Mouse (Mus musculus): ENCODE data around the gene Cd164l2. TPM values are rescaled to one million over a fixed set of nuclear protein-coding genes. Genes with fewer than 3 reads are reported as not detected.

Cd164l2 gene
- total and polyA plus RNA-seq, 3 experiments = not detected

DNA sequence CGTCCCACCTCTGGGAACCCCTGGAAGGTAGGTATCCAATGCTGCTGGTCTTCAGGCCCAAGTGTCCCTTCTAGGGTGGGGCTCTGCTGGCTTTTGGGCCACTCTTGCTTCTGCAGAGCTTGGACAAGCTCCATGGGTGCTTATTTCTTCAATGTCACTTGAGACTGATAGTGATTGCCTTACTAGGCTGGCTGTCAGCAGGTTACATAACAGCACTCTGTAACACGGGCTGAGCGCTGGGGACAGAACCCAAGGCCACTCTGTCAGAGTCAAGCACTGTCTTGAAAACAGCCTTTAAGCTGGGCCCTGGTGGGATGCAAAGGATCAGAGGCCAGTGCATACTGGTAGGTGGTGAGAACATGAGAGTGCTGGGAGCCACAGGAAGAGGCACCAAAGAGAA, 53.4 kb downstream of the Cd164l2 start:
- Histone ChIP-seq H3K36me3 (replicated peaks) (peaks cover 75% of the 10 kb centered on the region), H3K4me1 (ENCODE audit: insufficient read depth, low read depth, low read length) (peaks cover 52% of the 10 kb centered on the region), H3K27me3 (ENCODE audit: insufficient read depth, low read length) (no peaks in the 10 kb centered on the region), H3K9me3 (replicated peaks) (no peaks in the 10 kb centered on the region), H3K4me3 (ENCODE audit: low read depth, low read length) (no peak overlapping the region)
- TF ChIP-seq GATA1 (IDR thresholded peaks at IDR 0.05; ENCODE audit: borderline replicate concordance, low read length) = no peak
- no peak for TF ChIP-seq GATA2 (IDR thresholded peaks at IDR 0.05; ENCODE audit: borderline replicate concordance, low read depth, low read length)
- TF ChIP-seq TAL1 (conservative IDR thresholded peaks at IDR 0.05; ENCODE audit: low read depth, low read length) = no peak
- no peak for TF ChIP-seq POLR2AphosphoS5 (IDR thresholded peaks at IDR 0.05; ENCODE audit: insufficient replicate concordance, low read depth, low read length)
- no peak for TF ChIP-seq CTCF (IDR thresholded peaks at IDR 0.05; ENCODE audit: low read depth, low read length)
- DNase-seq (ENCODE audit: low spot score) (no peak), ATAC-seq (ENCODE audit: extremely low read depth, insufficient number of reproducible peaks, low FRiP score, poor library complexity, severe bottlenecking) (no peak)

DNA sequence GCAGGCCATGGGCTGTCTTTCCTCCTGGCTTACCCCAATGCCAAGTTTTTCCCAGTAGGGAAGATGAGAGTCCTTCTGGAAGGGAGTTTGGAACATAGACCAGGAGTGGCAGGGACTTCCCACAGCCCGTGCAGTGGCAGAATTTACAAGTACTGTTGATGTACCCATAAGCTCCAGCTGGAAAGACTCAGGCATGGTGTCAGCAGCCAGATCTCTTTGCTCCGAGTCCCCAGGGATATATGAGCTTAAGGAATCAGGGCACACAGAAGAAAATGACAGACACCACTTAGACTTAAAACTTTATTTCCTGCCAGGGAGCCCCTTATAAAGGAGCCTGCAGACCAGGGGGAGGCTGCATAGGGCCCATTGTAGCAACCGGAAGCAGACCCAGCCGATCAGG, 53.8 kb downstream of the Cd164l2 start:
- Histone ChIP-seq H3K9me3 (replicated peaks) (no peaks in the 10 kb centered on the region), H3K4me1 (ENCODE audit: insufficient read depth, low read depth, low read length) (peaks cover 50% of the 10 kb centered on the region), H3K36me3 (replicated peaks) (peaks cover 80% of the 10 kb centered on the region), H3K27me3 (ENCODE audit: insufficient read depth, low read length) (no peaks in the 10 kb centered on the region), H3K4me3 (ENCODE audit: low read depth, low read length) (no peak overlapping the region)
- TF ChIP-seq GATA1 (IDR thresholded peaks at IDR 0.05; ENCODE audit: borderline replicate concordance, low read length) (no peak), CTCF (IDR thresholded peaks at IDR 0.05; ENCODE audit: low read depth, low read length) (no peak), POLR2AphosphoS5 (IDR thresholded peaks at IDR 0.05; ENCODE audit: insufficient replicate concordance, low read depth, low read length) (no peak), TAL1 (conservative IDR thresholded peaks at IDR 0.05; ENCODE audit: low read depth, low read length) (no peak), GATA2 (IDR thresholded peaks at IDR 0.05; ENCODE audit: borderline replicate concordance, low read depth, low read length) (no peak)
- no peak for DNase-seq (ENCODE audit: low spot score)
- no peak for ATAC-seq (ENCODE audit: extremely low read depth, insufficient number of reproducible peaks, low FRiP score, poor library complexity, severe bottlenecking)

DNA sequence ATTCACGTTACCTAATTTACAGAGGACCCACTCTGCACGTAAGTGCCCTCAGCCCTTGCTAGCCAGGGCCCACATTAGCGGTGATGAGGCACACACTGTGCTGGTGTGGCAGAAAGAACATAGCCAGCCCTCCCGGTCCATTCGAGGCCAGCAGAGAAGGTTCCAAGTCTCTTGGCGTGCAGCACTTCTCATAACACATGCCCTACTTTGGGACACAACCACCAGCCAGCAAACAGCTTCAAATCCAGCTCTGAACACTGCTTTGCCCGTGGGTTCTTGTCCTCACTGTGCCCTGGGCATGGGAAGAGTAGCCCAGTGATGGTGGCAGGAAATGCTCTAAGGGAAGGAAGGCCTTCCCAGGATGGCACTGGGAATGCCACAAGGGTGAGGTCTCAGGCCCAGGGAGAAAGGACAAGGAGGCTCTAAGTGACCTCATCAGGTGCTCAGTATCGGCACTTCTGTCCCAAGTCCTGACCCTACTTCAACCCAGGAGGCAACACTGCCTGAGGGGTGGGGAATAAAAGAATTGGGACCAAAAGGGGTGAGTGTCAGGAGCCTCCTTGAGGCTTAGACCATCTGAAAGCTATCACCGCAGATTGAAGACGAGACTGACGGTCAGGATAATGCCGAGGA, 54.4 kb downstream of the Cd164l2 start:
- Histone ChIP-seq H3K27me3 (ENCODE audit: insufficient read depth, low read length) (no peaks in the 10 kb centered on the region), H3K4me3 (ENCODE audit: low read depth, low read length) (no peak overlapping the region), H3K36me3 (replicated peaks) (peaks cover 85% of the 10 kb centered on the region), H3K4me1 (ENCODE audit: insufficient read depth, low read depth, low read length) (peaks cover 44% of the 10 kb centered on the region), H3K9me3 (replicated peaks) (no peaks in the 10 kb centered on the region)
- no peak for TF ChIP-seq TAL1 (conservative IDR thresholded peaks at IDR 0.05; ENCODE audit: low read depth, low read length)
- TF ChIP-seq GATA2 (IDR thresholded peaks at IDR 0.05; ENCODE audit: borderline replicate concordance, low read depth, low read length) = no peak
- no peak for TF ChIP-seq GATA1 (IDR thresholded peaks at IDR 0.05; ENCODE audit: borderline replicate concordance, low read length)
- no peak for TF ChIP-seq POLR2AphosphoS5 (IDR thresholded peaks at IDR 0.05; ENCODE audit: insufficient replicate concordance, low read depth, low read length)
- no peak for TF ChIP-seq CTCF (IDR thresholded peaks at IDR 0.05; ENCODE audit: low read depth, low read length)
- ATAC-seq (ENCODE audit: extremely low read depth, insufficient number of reproducible peaks, low FRiP score, poor library complexity, severe bottlenecking) (no peak), DNase-seq (ENCODE audit: low spot score) (no peak)

DNA sequence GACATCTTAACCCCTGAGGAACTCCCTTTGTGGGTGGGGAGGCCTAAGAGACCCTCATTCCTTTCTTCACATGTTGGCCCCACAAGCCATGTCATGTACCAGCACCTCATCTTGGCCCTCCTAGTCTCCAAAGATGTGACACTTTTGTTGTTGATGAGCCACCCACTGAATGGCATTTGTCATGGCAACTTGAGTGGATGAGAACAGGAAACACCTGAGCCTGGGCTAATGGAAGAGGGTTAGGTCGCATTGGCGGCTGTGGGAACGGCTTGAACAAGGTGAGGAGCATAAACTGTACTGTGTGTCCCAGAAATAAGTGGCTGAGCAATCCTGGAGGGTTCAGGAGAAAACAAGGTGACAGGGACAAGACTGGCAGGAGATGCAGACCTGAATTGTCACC, 57.0 kb downstream of the Cd164l2 start:
- no peak for TF ChIP-seq TAL1 (conservative IDR thresholded peaks at IDR 0.05; ENCODE audit: low read depth, low read length)
- TF ChIP-seq POLR2AphosphoS5 (IDR thresholded peaks at IDR 0.05; ENCODE audit: insufficient replicate concordance, low read depth, low read length) = no peak
- no peak for TF ChIP-seq GATA2 (IDR thresholded peaks at IDR 0.05; ENCODE audit: borderline replicate concordance, low read depth, low read length)
- TF ChIP-seq GATA1 (IDR thresholded peaks at IDR 0.05; ENCODE audit: borderline replicate concordance, low read length) = no peak
- no peak for TF ChIP-seq CTCF (IDR thresholded peaks at IDR 0.05; ENCODE audit: low read depth, low read length)
- no peaks in the 10 kb centered on the region for H3K27me3 ChIP-seq (ENCODE audit: insufficient read depth, low read length)
- peaks cover 93% of the 10 kb centered on the region for H3K36me3 ChIP-seq (replicated peaks)
- ATAC-seq (ENCODE audit: extremely low read depth, insufficient number of reproducible peaks, low FRiP score, poor library complexity, severe bottlenecking) (no peak), DNase-seq (ENCODE audit: low spot score) (no peak)
- H3K4me1 ChIP-seq (ENCODE audit: insufficient read depth, low read depth, low read length) = peaks cover 19% of the 10 kb centered on the region
- H3K9me3 ChIP-seq (replicated peaks) = no peaks in the 10 kb centered on the region
- H3K4me3 ChIP-seq (ENCODE audit: low read depth, low read length) = no peak overlapping the region

DNA sequence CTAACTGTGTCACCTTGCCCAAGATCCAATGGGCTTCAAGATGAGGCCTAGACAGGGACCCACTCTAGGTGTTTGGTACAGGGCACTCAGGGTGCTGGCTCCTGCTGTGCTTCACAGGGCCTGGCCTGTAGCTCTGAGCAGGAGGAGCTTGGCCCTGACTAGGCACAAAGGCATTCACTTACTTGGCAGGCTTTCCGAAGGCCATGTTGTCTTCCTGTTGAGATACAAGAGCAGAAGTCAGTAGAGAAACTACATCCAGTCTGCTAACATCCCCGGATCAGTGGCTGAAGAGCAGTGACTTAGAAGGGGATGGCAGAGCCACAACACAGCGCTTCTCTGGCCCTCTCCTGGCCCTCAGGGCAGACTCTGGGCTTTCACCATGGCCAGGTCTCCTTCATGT, 57.7 kb downstream of the Cd164l2 start:
- peaks cover 21% of the 10 kb centered on the region for H3K4me1 ChIP-seq (ENCODE audit: insufficient read depth, low read depth, low read length)
- H3K27me3 ChIP-seq (ENCODE audit: insufficient read depth, low read length) = no peaks in the 10 kb centered on the region
- DNase-seq (ENCODE audit: low spot score) (no peak), ATAC-seq (ENCODE audit: extremely low read depth, insufficient number of reproducible peaks, low FRiP score, poor library complexity, severe bottlenecking) (no peak)
- no peak for TF ChIP-seq GATA1 (IDR thresholded peaks at IDR 0.05; ENCODE audit: borderline replicate concordance, low read length)
- no peak for TF ChIP-seq GATA2 (IDR thresholded peaks at IDR 0.05; ENCODE audit: borderline replicate concordance, low read depth, low read length)
- TF ChIP-seq CTCF (IDR thresholded peaks at IDR 0.05; ENCODE audit: low read depth, low read length) = no peak
- TF ChIP-seq POLR2AphosphoS5 (IDR thresholded peaks at IDR 0.05; ENCODE audit: insufficient replicate concordance, low read depth, low read length) = no peak
- no peak for TF ChIP-seq TAL1 (conservative IDR thresholded peaks at IDR 0.05; ENCODE audit: low read depth, low read length)
- no peak overlapping the region for H3K4me3 ChIP-seq (ENCODE audit: low read depth, low read length)
- H3K9me3 ChIP-seq (replicated peaks) = no peaks in the 10 kb centered on the region
- H3K36me3 ChIP-seq (replicated peaks) = peaks cover 96% of the 10 kb centered on the region

DNA sequence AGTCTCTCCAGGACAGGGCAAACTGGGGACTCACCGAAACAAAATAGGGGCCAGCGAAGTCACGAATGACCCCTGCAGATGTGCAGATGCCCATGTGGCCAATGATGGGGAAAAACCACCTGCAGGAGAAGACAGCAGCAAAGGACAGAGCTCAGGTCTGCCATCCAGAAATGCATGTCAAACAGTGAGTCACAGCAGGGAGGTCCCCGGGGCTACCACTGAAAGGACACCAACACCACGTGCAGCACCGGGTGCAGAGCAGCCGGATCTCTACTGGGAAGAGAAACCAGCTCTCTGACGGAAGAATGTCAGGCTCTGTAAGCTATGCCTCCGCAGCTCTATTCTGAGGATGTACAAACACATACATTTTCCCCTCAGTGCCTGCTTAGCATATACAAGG, 59.0 kb downstream of the Cd164l2 start:
- Histone ChIP-seq H3K36me3 (replicated peaks) (peaks cover 96% of the 10 kb centered on the region), H3K9me3 (replicated peaks) (no peaks in the 10 kb centered on the region)

More for the DNA sequence above, 59.0 kb downstream of the Cd164l2 start:
- H3K4me1 ChIP-seq (ENCODE audit: insufficient read depth, low read depth, low read length) = peaks cover 23% of the 10 kb centered on the region
- no peaks in the 10 kb centered on the region for H3K27me3 ChIP-seq (ENCODE audit: insufficient read depth, low read length)
- no peak for TF ChIP-seq CTCF (IDR thresholded peaks at IDR 0.05; ENCODE audit: low read depth, low read length)
- no peak for TF ChIP-seq POLR2AphosphoS5 (IDR thresholded peaks at IDR 0.05; ENCODE audit: insufficient replicate concordance, low read depth, low read length)
- TF ChIP-seq GATA2 (IDR thresholded peaks at IDR 0.05; ENCODE audit: borderline replicate concordance, low read depth, low read length) = no peak
- no peak for TF ChIP-seq GATA1 (IDR thresholded peaks at IDR 0.05; ENCODE audit: borderline replicate concordance, low read length)
- TF ChIP-seq TAL1 (conservative IDR thresholded peaks at IDR 0.05; ENCODE audit: low read depth, low read length) = no peak
- ATAC-seq (ENCODE audit: extremely low read depth, insufficient number of reproducible peaks, low FRiP score, poor library complexity, severe bottlenecking) = no peak
- no peak for DNase-seq (ENCODE audit: low spot score)
- no peak overlapping the region for H3K4me3 ChIP-seq (ENCODE audit: low read depth, low read length)

Other genes with a start within 250 kb of the Cd164l2 start
- not detected in 2 replicates for gene Fgr, start 238.0 kb upstream of the Cd164l2 start, total RNA-seq (2014; fragmentation: Nextera tagmentation)
- 0.05 TPM in 1 of 2 replicates, not detected in the other for gene Fgr, start 238.0 kb upstream of the Cd164l2 start, total RNA-seq (2017)
- not detected in 2 replicates for gene Fgr, start 238.0 kb upstream of the Cd164l2 start, polyA plus RNA-seq (2012)
- 15.6 and 19.8 TPM in 2 replicates for gene Ahdc1, start 200.9 kb upstream of the Cd164l2 start, total RNA-seq (2014; fragmentation: Nextera tagmentation)
- gene Ahdc1, start 200.9 kb upstream of the Cd164l2 start, total RNA-seq (2017) = 2.7 TPM in 2 replicates
- 37.6 and 37.9 TPM in 2 replicates for gene Ahdc1, start 200.9 kb upstream of the Cd164l2 start, polyA plus RNA-seq (2012)
- 127 and 152 TPM in 2 replicates for gene Wasf2, start 81.6 kb upstream of the Cd164l2 start, total RNA-seq (2014; fragmentation: Nextera tagmentation)
- gene Wasf2, start 81.6 kb upstream of the Cd164l2 start, total RNA-seq (2017) = 8.2 and 12.1 TPM in 2 replicates
- 54.9 and 58.3 TPM in 2 replicates for gene Wasf2, start 81.6 kb upstream of the Cd164l2 start, polyA plus RNA-seq (2012)
- 0.58 TPM in 1 of 2 replicates, not detected in the other for gene Gpr3, start 405 bp downstream of the Cd164l2 start, total RNA-seq (2014; fragmentation: Nextera tagmentation)
- 0.06 and 0.16 TPM in 2 replicates for gene Gpr3, start 405 bp downstream of the Cd164l2 start, total RNA-seq (2017)
- gene Gpr3, start 405 bp downstream of the Cd164l2 start, polyA plus RNA-seq (2012) = 0.02 and 0.10 TPM in 2 replicates
- 20.9 and 28.4 TPM in 2 replicates for gene Map3k6, start 28.7 kb downstream of the Cd164l2 start, total RNA-seq (2014; fragmentation: Nextera tagmentation)
- gene Map3k6, start 28.7 kb downstream of the Cd164l2 start, total RNA-seq (2017) = 27.6 and 29.2 TPM in 2 replicates
- gene Map3k6, start 28.7 kb downstream of the Cd164l2 start, polyA plus RNA-seq (2012) = 85.3 and 87.2 TPM in 2 replicates
- gene Sytl1, start 51.0 kb downstream of the Cd164l2 start, total RNA-seq (2014; fragmentation: Nextera tagmentation) = 1.2 and 2.5 TPM in 2 replicates
- gene Sytl1, start 51.0 kb downstream of the Cd164l2 start, total RNA-seq (2017) = 0.05 and 0.35 TPM in 2 replicates
- gene Sytl1, start 51.0 kb downstream of the Cd164l2 start, polyA plus RNA-seq (2012) = 1.4 and 1.7 TPM in 2 replicates
- gene Tmem222, start 65.7 kb downstream of the Cd164l2 start, total RNA-seq (2014; fragmentation: Nextera tagmentation) = 33.5 and 34.3 TPM in 2 replicates
- gene Tmem222, start 65.7 kb downstream of the Cd164l2 start, total RNA-seq (2017) = 25.2 and 30.3 TPM in 2 replicates
- gene Tmem222, start 65.7 kb downstream of the Cd164l2 start, polyA plus RNA-seq (2012) = 30.3 and 30.8 TPM in 2 replicates
- 24.5 and 32.3 TPM in 2 replicates for gene Wdtc1, start 141.3 kb downstream of the Cd164l2 start, total RNA-seq (2014; fragmentation: Nextera tagmentation)
- 6.9 and 7.1 TPM in 2 replicates for gene Wdtc1, start 141.3 kb downstream of the Cd164l2 start, total RNA-seq (2017)
- 53.4 and 61.4 TPM in 2 replicates for gene Wdtc1, start 141.3 kb downstream of the Cd164l2 start, polyA plus RNA-seq (2012)
- gene Slc9a1, start 157.6 kb downstream of the Cd164l2 start, total RNA-seq (2014; fragmentation: Nextera tagmentation) = 27.3 and 30.2 TPM in 2 replicates
- gene Slc9a1, start 157.6 kb downstream of the Cd164l2 start, total RNA-seq (2017) = 5.3 and 7.3 TPM in 2 replicates
- gene Slc9a1, start 157.6 kb downstream of the Cd164l2 start, polyA plus RNA-seq (2012) = 37.0 and 44.6 TPM in 2 replicates